Mouse (Mus musculus) midbrain, embryonic 13.5 days (tissue): ENCODE data around the gene Slc39a5. TPM values are rescaled to one million over a fixed set of nuclear protein-coding genes. Genes with fewer than 3 reads are reported as not detected.
A peak's percentile ranks its signal among the peaks of the same experiment; 100 is the strongest.

Experiments
- microRNA-seq: library from miRNA; unstranded; fragments of <30 nt; microRNA quantifications from one replicate; pipeline ENCODE4, GENCODE M21; 2016
- polyA plus RNA-seq: library from polyadenylated mRNA; unstranded; fragments of >200 nt; fragmentation: Nextera tagmentation; extraction: Ambion mirVana; gene quantifications from 2 replicates; pipeline ENCODE4 v1.2.1, GENCODE M21; 2015

Gene Slc39a5
- polyA plus RNA-seq, 1 experiment from 2014 or later, result 0.22 TPM

Small RNAs within 50 kb of the gene (microRNA-seq; reads per million reads assigned to microRNA genes)
- not detected for gene Gm25361
- gene Gm26308, result not detected
- 1.0 reads per million for gene Mir6914
- gene Mir6915, result 2.1 reads per million, percentile 2 among the genes with 10 or more reads in this experiment

Other genes starting within 250 kb of the Slc39a5 start
- gene Rbms2, start 220.9 kb downstream of the Slc39a5 start, polyA plus RNA-seq, result 9.8 and 10.9 TPM in 2 replicates
- gene Gls2, start 206.8 kb downstream of the Slc39a5 start, polyA plus RNA-seq, result 1.1 and 1.4 TPM in 2 replicates
- gene Spryd4, start 189.4 kb downstream of the Slc39a5 start, polyA plus RNA-seq, result 19.6 and 21.2 TPM in 2 replicates
- gene Mip, start 175.4 kb downstream of the Slc39a5 start, polyA plus RNA-seq, result 0.16 and 0.32 TPM in 2 replicates
- 27.7 and 28.6 TPM in 2 replicates for gene Timeless, start 169.2 kb downstream of the Slc39a5 start, polyA plus RNA-seq
- gene Apon, start 147.1 kb downstream of the Slc39a5 start, polyA plus RNA-seq, result 0.15 and 0.23 TPM in 2 replicates
- gene Apof, start 132.6 kb downstream of the Slc39a5 start, polyA plus RNA-seq, result not detected in 2 replicates
- 19.3 and 20.0 TPM in 2 replicates for gene Stat2, start 130.7 kb downstream of the Slc39a5 start, polyA plus RNA-seq
- gene Il23a, start 102.5 kb downstream of the Slc39a5 start, polyA plus RNA-seq, result 0.16 TPM in 1 of 2 replicates, not detected in the other
- gene Pan2, start 97.9 kb downstream of the Slc39a5 start, polyA plus RNA-seq, result 28.6 and 30.4 TPM in 2 replicates
- gene Cnpy2, start 78.8 kb downstream of the Slc39a5 start, polyA plus RNA-seq, result 225 and 230 TPM in 2 replicates
- gene Cs, start 63.5 kb downstream of the Slc39a5 start, polyA plus RNA-seq, result 213 and 225 TPM in 2 replicates
- gene Coq10a, start 32.2 kb downstream of the Slc39a5 start, polyA plus RNA-seq, result 28.2 and 34.3 TPM in 2 replicates
- gene Ankrd52, start 24.1 kb downstream of the Slc39a5 start, polyA plus RNA-seq, result 13.0 and 14.8 TPM in 2 replicates
- 142 and 153 TPM in 2 replicates for gene Nabp2, start 10.3 kb upstream of the Slc39a5 start, polyA plus RNA-seq
- gene Rnf41, start 10.4 kb upstream of the Slc39a5 start, polyA plus RNA-seq, result 81.5 and 85.9 TPM in 2 replicates
- gene Smarcc2, start 58.0 kb upstream of the Slc39a5 start, polyA plus RNA-seq, result 200 and 212 TPM in 2 replicates
- gene Myl6, start 92.9 kb upstream of the Slc39a5 start, polyA plus RNA-seq, result 836 and 885 TPM in 2 replicates
- gene Myl6b, start 97.5 kb upstream of the Slc39a5 start, polyA plus RNA-seq, result 3.4 and 4.3 TPM in 2 replicates
- 11.6 and 13.7 TPM in 2 replicates for gene Esyt1, start 124.6 kb upstream of the Slc39a5 start, polyA plus RNA-seq
- gene Zc3h10, start 146.5 kb upstream of the Slc39a5 start, polyA plus RNA-seq, result 23.3 and 24.2 TPM in 2 replicates
- 2,545 and 2,595 TPM in 2 replicates for gene Rpl41, start 148.1 kb upstream of the Slc39a5 start, polyA plus RNA-seq
- gene Pa2g4, start 164.8 kb upstream of the Slc39a5 start, polyA plus RNA-seq, result 139 TPM in 2 replicates
- gene Erbb3, start 188.4 kb upstream of the Slc39a5 start, polyA plus RNA-seq, result 0.13 and 0.19 TPM in 2 replicates
- gene Rps26, start 225.5 kb upstream of the Slc39a5 start, polyA plus RNA-seq, result 461 and 477 TPM in 2 replicates
- gene Ikzf4, start 244.8 kb upstream of the Slc39a5 start, polyA plus RNA-seq, result 16.5 and 17.0 TPM in 2 replicates